12 mouse cellular contexts compared by ENCODE assay signal in genomic region chr6:83186946-83187345, GRCm38 (mm10). TPM values are rescaled to one million over a fixed set of nuclear protein-coding genes. Genes with fewer than 3 reads are reported as not detected.
A peak's percentile ranks its signal among the peaks of the same experiment; 100 is the strongest.
DNase-seq lines count a peak whose midpoint lies in the region; ATAC-seq lines count a peak whose summit lies in the region.
"Had no signal": no experiment of that assay in that cellular context is flagged by ENCODE, and none has a peak within 500 bp of the region (broad histone marks: within the 10 kb centered on the region; RNA-seq: fewer than 3 reads in every experiment).

No protein-coding gene starts in this region.

- 58% methylated on average over 2 of the region's 2 CpGs for WGBS in embryonic facial prominence, embryonic 15.5 days
- 71% methylated on average over 2 of the region's 2 CpGs for WGBS in hindbrain, embryonic 15.5 days
- WGBS in midbrain, embryonic 16.5 days, result 61% methylated on average over 2 of the region's 2 CpGs

- no peak overlapping the region for H3K4me3 ChIP-seq in embryonic facial prominence, embryonic 15.5 days (replicated peaks)
- peak overlapping the region; percentile 70 for H3K4me3 ChIP-seq in hindbrain, embryonic 15.5 days
- peak overlapping the region; percentile 53 for H3K4me3 ChIP-seq in midbrain, embryonic 16.5 days (ENCODE audit: low read depth, low read length)

- DNase-seq in embryo, embryonic 11 days, result peak; percentile 15
- DNase-seq in embryo, embryonic 9.5 days (ENCODE audit: extremely low spot score), result no peak
- DNase-seq in urinary bladder, postnatal 10 days (ENCODE audit: low spot score), result no peak
- no peak for DNase-seq in urinary bladder, postnatal 25 days (ENCODE audit: low spot score)
- DNase-seq in adrenal gland, adult 8-10 months, result no peak
- DNase-seq: adrenal gland, adult 2 months; heart, adult 18-20 months; liver; thymus, adult 2 months had no signal

- peak overlapping the region; percentile 55; the same call in 1 of the 2 replicates for H3K27ac ChIP-seq in embryonic facial prominence, embryonic 15.5 days (replicated peaks)
- peak overlapping the region; percentile 93 for H3K27ac ChIP-seq in hindbrain, embryonic 15.5 days (replicated peaks)
- peak overlapping the region; percentile 91 for H3K27ac ChIP-seq in midbrain, embryonic 16.5 days (ENCODE audit: low read length)

- H3K9ac ChIP-seq in embryonic facial prominence, embryonic 15.5 days, result no peak overlapping the region
- H3K9ac ChIP-seq in hindbrain, embryonic 15.5 days, result peak overlapping the region; percentile 73
- peak overlapping the region; percentile 91 for H3K9ac ChIP-seq in midbrain, embryonic 16.5 days (ENCODE audit: low read depth, low read length)

- H3K4me2 ChIP-seq in embryonic facial prominence, embryonic 15.5 days (replicated peaks), result peak overlapping the region; percentile 42; the same call in 1 of the 2 replicates
- H3K4me2 ChIP-seq in hindbrain, embryonic 15.5 days, result peak overlapping the region; percentile 64
- peak overlapping the region; percentile 75 for H3K4me2 ChIP-seq in midbrain, embryonic 16.5 days (ENCODE audit: low read length)

- peaks cover 58% of the 10 kb centered on the region for H3K36me3 ChIP-seq in embryonic facial prominence, embryonic 15.5 days
- H3K36me3 ChIP-seq in hindbrain, embryonic 15.5 days, result peaks cover 47% of the 10 kb centered on the region
- H3K36me3 ChIP-seq in midbrain, embryonic 16.5 days (ENCODE audit: control insufficient read depth, insufficient read depth, low read length), result peaks cover 42% of the 10 kb centered on the region

- no peaks in the 10 kb centered on the region for H3K9me3 ChIP-seq in embryonic facial prominence, embryonic 15.5 days (replicated peaks)
- no peaks in the 10 kb centered on the region for H3K9me3 ChIP-seq in hindbrain, embryonic 15.5 days
- no peaks in the 10 kb centered on the region for H3K9me3 ChIP-seq in midbrain, embryonic 16.5 days (replicated peaks; ENCODE audit: control insufficient read depth, low read length, poor library complexity, severe bottlenecking)

- peaks cover 34% of the 10 kb centered on the region for H3K4me1 ChIP-seq in embryonic facial prominence, embryonic 15.5 days
- H3K4me1 ChIP-seq in hindbrain, embryonic 15.5 days (replicated peaks), result peaks cover 42% of the 10 kb centered on the region
- peaks cover 25% of the 10 kb centered on the region for H3K4me1 ChIP-seq in midbrain, embryonic 16.5 days (ENCODE audit: control insufficient read depth, insufficient read depth, low read length)

- peak; percentile 61 for ATAC-seq in embryonic facial prominence, embryonic 15.5 days (ENCODE audit: insufficient number of reproducible peaks, low FRiP score, low TSS enrichment, low read depth)
- ATAC-seq in hindbrain, embryonic 15.5 days (ENCODE audit: low FRiP score, low read depth), result no peak
- no peak for ATAC-seq in midbrain, embryonic 16.5 days

- no peaks in the 10 kb centered on the region for H3K27me3 ChIP-seq in embryonic facial prominence, embryonic 15.5 days
- H3K27me3 ChIP-seq in hindbrain, embryonic 15.5 days, result no peaks in the 10 kb centered on the region
- H3K27me3 ChIP-seq in midbrain, embryonic 16.5 days (ENCODE audit: control insufficient read depth, insufficient read depth, low read depth, low read length), result no peaks in the 10 kb centered on the region

RNA-seq across cellular contexts. Expression of gene Dctn1, which starts 21.2 kb away (rescaled TPM):
- 98.7 and 103 TPM in 2 replicates for polyA plus RNA-seq in embryonic facial prominence, embryonic 15.5 days (2015; fragmentation: Nextera tagmentation; extraction: Ambion mirVana)
- 148 and 160 TPM in 2 replicates for polyA plus RNA-seq in hindbrain, embryonic 15.5 days (2015; fragmentation: Nextera tagmentation; extraction: Ambion mirVana)
- 161 and 164 TPM in 2 replicates for polyA plus RNA-seq in midbrain, embryonic 16.5 days (2015; fragmentation: Nextera tagmentation; extraction: Ambion mirVana)
- 100 to 1,000 TPM; 145 to 192 (median 162) TPM for total RNA-seq in adrenal gland, adult 8-10 months (2022)

RNA-seq across cellular contexts. Expression of gene 1700003E16Rik, which starts 30.7 kb away (rescaled TPM):
- polyA plus RNA-seq in embryonic facial prominence, embryonic 15.5 days (2015; fragmentation: Nextera tagmentation; extraction: Ambion mirVana), result 10.3 and 17.2 TPM in 2 replicates
- polyA plus RNA-seq in hindbrain, embryonic 15.5 days (2015; fragmentation: Nextera tagmentation; extraction: Ambion mirVana), result 9.7 and 9.8 TPM in 2 replicates
- polyA plus RNA-seq in midbrain, embryonic 16.5 days (2015; fragmentation: Nextera tagmentation; extraction: Ambion mirVana), result 11.4 and 16.3 TPM in 2 replicates
- 1 to 10 TPM; 1.2 to 2.6 (median 1.9) TPM for total RNA-seq in adrenal gland, adult 8-10 months (2022)

RNA-seq across cellular contexts. Expression of gene Wdr54, which starts 30.7 kb away (rescaled TPM):
- 7.9 and 12.0 TPM in 2 replicates for polyA plus RNA-seq in embryonic facial prominence, embryonic 15.5 days (2015; fragmentation: Nextera tagmentation; extraction: Ambion mirVana)
- 17.8 and 19.3 TPM in 2 replicates for polyA plus RNA-seq in hindbrain, embryonic 15.5 days (2015; fragmentation: Nextera tagmentation; extraction: Ambion mirVana)
- 20.1 and 22.9 TPM in 2 replicates for polyA plus RNA-seq in midbrain, embryonic 16.5 days (2015; fragmentation: Nextera tagmentation; extraction: Ambion mirVana)
- total RNA-seq in adrenal gland, adult 8-10 months (2022), result 1 to 10 TPM; 3.2 to 6.3 (median 5.3) TPM

RNA-seq across cellular contexts. Expression of gene Slc4a5, which starts 32.7 kb away (rescaled TPM):
- polyA plus RNA-seq in embryonic facial prominence, embryonic 15.5 days (2015; fragmentation: Nextera tagmentation; extraction: Ambion mirVana), result 0.11 and 0.48 TPM in 2 replicates
- polyA plus RNA-seq in hindbrain, embryonic 15.5 days (2015; fragmentation: Nextera tagmentation; extraction: Ambion mirVana), result 2.2 and 2.8 TPM in 2 replicates
- polyA plus RNA-seq in midbrain, embryonic 16.5 days (2015; fragmentation: Nextera tagmentation; extraction: Ambion mirVana), result 0.40 and 0.49 TPM in 2 replicates
- total RNA-seq in adrenal gland, adult 8-10 months (2022), result under 1 TPM; 0.05 to 0.09 (median 0.08) TPM
- total RNA-seq: adrenal gland, adult 2 months had no signal

RNA-seq across cellular contexts. Expression of gene Rtkn, which starts 51.7 kb away (rescaled TPM):
- polyA plus RNA-seq in embryonic facial prominence, embryonic 15.5 days (2015; fragmentation: Nextera tagmentation; extraction: Ambion mirVana), result 62.8 and 63.2 TPM in 2 replicates
- 14.9 and 17.8 TPM in 2 replicates for polyA plus RNA-seq in hindbrain, embryonic 15.5 days (2015; fragmentation: Nextera tagmentation; extraction: Ambion mirVana)
- polyA plus RNA-seq in midbrain, embryonic 16.5 days (2015; fragmentation: Nextera tagmentation; extraction: Ambion mirVana), result 10.7 TPM in 2 replicates
- total RNA-seq in adrenal gland, adult 8-10 months (2022), result 10 to 100 TPM; 16.4 to 34.0 (median 19.9) TPM
